Mouse (Mus musculus): Measurements from ENCODE around the gene Tnrc18.

Tnrc18 gene

GRCm38 (mm10) chr5:142810710-142811599 is 6.5 kb downstream of the Tnrc18 start:
- no peak for DNase-seq (ENCODE audit: low read depth, low spot score)

DNA sequence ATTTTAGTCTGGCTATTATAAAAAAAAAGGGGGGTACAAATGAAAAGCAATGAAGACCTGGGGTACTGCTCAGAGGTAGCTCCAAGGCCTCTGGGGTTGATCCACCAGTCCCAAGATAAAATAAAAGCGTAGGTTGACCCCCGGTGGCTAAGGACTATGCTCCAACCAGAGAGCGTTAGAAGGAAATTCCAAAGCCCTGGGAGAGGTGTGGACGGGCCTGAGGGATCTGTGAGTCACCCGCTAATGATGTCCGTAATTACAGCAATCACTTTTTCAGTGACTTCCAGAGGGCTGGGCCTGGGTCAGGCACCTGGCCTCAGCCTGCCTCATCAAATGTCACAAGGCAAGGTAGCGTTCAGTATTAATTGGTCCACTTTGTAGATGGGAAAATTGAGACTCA is 9.8 kb downstream of the Tnrc18 start:
- no peak for DNase-seq (ENCODE audit: low read depth, low spot score)

DNA sequence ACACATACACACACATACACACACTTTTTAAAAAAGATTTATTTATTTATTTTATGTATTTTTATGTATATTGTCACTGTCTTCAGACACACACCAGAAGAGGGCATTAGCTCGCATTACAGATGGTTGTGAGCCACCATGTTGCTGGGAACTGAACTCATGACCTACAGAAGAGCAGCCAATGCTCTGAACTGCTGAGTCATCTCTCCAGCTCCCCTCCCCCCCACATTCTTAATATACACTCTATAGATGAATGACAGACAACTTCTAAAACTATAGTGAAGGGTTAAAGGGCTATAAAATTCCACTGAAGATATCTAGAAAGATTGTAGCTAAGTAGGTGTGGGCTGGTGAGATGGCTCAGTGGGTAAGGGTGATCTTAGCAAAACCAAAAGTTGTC is 13.7 kb downstream of the Tnrc18 start:
- DNase-seq (ENCODE audit: low read depth, low spot score) = no peak

GRCm38 (mm10) chr5:142802884-142803283 is 14.6 kb downstream of the Tnrc18 start:
- no peak for DNase-seq (ENCODE audit: low read depth, low spot score)

DNA sequence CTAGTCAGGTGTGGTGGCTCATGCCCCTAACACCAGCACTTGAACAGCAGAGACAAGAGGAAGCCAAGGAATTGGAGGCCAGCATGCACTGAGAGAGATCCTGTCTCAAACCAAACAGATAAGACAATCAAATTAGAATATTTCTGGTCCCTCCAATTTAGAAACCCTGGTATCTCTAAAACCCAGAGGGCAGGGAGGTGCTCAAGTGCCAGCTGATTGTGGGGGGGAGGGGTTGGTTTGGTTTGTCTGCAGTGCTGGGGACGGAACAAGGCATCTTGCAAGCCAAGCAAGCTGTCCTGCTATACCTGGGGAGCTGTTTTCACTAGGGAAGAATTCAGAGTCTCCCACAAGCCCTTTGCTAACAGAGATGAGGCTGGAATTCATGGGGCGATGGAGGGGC is 15.5 kb downstream of the Tnrc18 start:
- no peak for DNase-seq (ENCODE audit: low read depth, low spot score)

DNA sequence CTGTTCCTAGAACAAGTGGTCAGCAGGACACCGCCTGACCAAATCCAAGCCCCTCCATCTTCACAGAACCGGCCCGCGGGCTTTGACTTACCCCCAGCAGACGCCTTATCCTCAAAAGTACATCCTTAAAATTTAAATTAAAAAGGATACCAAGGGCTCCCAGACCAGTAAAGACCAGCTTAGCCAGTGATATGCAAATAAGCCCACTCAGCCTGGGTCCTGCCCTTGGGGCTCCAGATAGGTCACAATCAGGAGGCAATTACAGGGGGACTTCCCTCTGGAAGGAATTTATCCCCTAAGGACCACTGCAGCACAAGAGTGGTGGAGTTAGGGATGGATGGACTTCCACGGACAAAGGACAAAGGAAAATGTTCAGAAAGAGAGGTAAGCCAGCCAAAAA is 16.8 kb downstream of the Tnrc18 start:
- DNase-seq (ENCODE audit: low read depth, low spot score) = no peak

GRCm38 (mm10) chr5:142800198-142800597 is 17.3 kb downstream of the Tnrc18 start:
- DNase-seq (ENCODE audit: low read depth, low spot score) = no peak

DNA sequence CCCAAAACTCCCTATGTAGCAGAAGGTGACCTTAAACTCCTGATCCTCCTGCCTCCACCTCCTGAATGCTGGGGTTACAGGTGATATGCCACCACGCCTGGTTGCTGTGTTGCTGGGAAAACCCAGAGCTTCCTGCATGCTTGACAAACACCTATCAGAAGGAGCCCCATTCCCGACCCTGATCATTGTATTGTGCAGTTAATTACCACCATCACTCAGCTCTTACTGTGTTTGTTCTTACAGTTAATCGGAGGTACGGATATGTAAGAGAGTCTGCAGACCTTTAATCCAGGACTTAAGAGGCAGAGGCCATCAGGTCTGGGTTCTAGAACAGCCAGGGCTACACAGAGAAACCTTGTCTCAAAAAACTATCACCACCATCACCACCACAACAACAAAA is 18.2 kb downstream of the Tnrc18 start:
- DNase-seq (ENCODE audit: low read depth, low spot score) = no peak

DNA sequence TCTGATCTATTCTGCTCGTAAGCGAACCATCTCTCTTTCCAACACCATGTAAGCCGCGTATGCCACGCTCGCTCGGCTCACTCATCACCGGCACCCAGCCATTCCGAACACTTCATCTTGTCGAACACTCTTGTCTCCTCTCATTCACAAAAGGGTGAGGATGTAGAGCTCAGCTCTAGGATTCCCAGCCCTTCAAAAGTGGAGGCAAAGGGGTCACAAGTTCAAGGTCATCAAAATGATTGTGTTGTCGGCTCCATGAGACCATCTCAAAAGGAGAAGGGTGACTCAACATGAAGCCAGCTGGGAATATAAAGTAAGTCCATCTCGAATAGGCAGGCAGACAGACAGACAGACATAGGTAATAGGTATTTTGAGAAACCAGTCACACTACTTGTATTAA is 19.3 kb downstream of the Tnrc18 start:
- no peak for DNase-seq (ENCODE audit: low read depth, low spot score)

DNA sequence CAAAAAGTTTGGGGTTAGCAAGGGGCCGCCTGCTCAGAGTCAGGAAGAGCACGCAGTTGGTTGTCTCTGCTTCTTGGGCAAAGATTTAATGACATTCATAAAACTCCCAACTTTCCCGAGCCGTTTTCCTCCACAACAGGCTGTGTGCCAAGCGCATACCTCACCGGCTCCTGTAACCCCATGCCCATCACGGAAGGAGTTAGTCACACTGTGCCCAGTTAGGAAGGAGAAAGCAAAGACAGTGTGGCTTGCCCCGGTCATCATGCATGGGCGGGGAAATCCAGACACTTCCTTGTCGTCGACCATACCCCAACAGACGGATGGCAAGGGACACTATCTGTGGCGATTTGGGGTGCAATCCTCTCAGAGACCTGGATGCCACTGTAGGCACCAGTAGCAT is 19.8 kb downstream of the Tnrc18 start:
- DNase-seq (ENCODE audit: low read depth, low spot score) = no peak

GRCm38 (mm10) chr5:142796921-142797320 is 20.5 kb downstream of the Tnrc18 start:
- DNase-seq (ENCODE audit: low read depth, low spot score) = no peak

- DNase-seq (ENCODE audit: low read depth, low spot score) = no peak
These were observed 22.9 kb downstream of the Tnrc18 start for GRCm38 (mm10) chr5:142794582-142794981.

- DNase-seq (ENCODE audit: low read depth, low spot score) = no peak
These were observed 23.3 kb downstream of the Tnrc18 start for GRCm38 (mm10) chr5:142794161-142794560.

- no peak for DNase-seq (ENCODE audit: low read depth, low spot score)
These were observed 24.9 kb downstream of the Tnrc18 start for GRCm38 (mm10) chr5:142792594-142792993.

- DNase-seq (ENCODE audit: low read depth, low spot score) = no peak
These were observed 29.2 kb downstream of the Tnrc18 start for GRCm38 (mm10) chr5:142788279-142788678.

GRCm38 (mm10) chr5:142787304-142787905 is 30.1 kb downstream of the Tnrc18 start:
- DNase-seq (ENCODE audit: low read depth, low spot score) = no peak

- no peak for DNase-seq (ENCODE audit: low read depth, low spot score)
These were observed 30.8 kb downstream of the Tnrc18 start for GRCm38 (mm10) chr5:142786709-142787108.

- no peak for DNase-seq (ENCODE audit: low read depth, low spot score)
These were observed 31.2 kb downstream of the Tnrc18 start for GRCm38 (mm10) chr5:142786215-142786614.

DNA sequence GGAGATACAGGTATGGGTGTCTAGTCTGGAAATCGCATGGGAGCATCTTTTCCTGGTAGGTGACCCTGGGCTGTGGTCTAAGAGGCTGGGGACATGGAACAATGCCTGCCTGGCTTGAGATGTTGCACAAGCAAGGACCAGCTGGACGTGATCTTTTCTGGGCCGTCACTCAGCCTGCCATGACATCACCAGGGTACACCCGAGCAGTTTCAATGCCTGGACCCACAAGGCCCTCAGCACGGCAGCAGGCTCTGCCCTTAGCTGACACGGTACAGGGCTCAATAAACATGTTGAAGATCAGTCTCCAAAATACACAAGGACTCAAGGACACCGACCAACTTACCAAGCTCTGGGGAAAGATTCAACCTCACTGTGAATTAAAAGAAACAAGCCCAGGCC is 34.3 kb downstream of the Tnrc18 start:
- no peak for DNase-seq (ENCODE audit: low read depth, low spot score)

- DNase-seq (ENCODE audit: low read depth, low spot score) = no peak
These were observed 34.9 kb downstream of the Tnrc18 start for GRCm38 (mm10) chr5:142782459-142783141.

GRCm38 (mm10) chr5:142780579-142780978 is 36.9 kb downstream of the Tnrc18 start:
- no peak for DNase-seq (ENCODE audit: low read depth, low spot score)

DNA sequence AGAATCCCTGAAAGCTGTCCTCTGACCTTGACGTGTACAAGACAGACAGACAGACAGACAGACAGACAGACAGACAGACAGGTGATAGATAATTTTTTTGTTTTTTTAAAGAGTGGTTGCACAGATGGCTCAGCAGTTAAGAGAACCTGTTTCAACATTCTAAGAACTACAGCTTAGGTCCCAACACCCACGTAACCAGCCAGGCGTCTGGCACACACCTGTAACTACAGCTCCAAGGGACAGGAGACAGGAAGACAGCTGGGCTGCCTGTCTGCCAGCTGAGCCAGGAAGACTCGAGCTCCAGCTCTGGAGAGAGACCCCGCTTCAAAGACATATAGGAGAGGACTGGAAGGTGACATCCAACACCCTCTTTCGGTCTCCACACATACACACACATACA is 38.6 kb downstream of the Tnrc18 start:
- DNase-seq (ENCODE audit: low read depth, low spot score) = no peak

DNA sequence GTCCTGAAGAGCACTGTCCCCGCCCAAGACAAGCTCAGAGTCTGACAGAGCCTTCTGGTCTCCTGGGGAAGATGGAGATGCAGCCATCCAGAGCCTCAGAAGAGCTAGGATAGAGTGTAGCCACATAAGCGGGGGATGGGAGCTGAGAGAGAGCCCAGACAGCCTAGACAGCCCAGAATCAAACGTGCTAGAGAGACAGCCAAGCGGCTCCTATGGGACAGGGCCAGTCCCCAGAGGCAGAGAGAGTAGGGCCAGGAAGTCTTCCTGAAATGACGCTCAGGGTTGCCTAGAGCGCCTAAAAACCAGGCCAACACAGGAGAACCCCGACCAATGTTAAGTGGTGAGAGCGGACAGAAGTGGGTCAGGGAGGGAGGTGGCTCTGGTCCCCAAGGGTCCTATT is 39.3 kb downstream of the Tnrc18 start:
- no peak for DNase-seq (ENCODE audit: low read depth, low spot score)

Data from embryo, embryonic 11.5 days (tissue).